In genomic region chr9:69357834-69358233, GRCm38 (mm10) we compare ENCODE assay signal across 9 mouse cellular contexts. TPM values are rescaled to one million over a fixed set of nuclear protein-coding genes. Genes with fewer than 3 reads are reported as not detected.
DNase-seq lines count a peak whose midpoint lies in the region; ATAC-seq lines count a peak whose summit lies in the region.
"Had no signal": no experiment of that assay in that cellular context is flagged by ENCODE, and none has a peak within 500 bp of the region (broad histone marks: within the 10 kb centered on the region; RNA-seq: fewer than 3 reads in every experiment).

No protein-coding gene starts in this region.

- no peak overlapping the region for H3K4me3 ChIP-seq in limb, embryonic 11.5 days (ENCODE audit: low read depth, low read length)
- H3K4me3 ChIP-seq: heart, embryonic 15.5 days had no signal

- no peak overlapping the region for H3K4me2 ChIP-seq in limb, embryonic 11.5 days (ENCODE audit: low read depth, severe bottlenecking)
- H3K4me2 ChIP-seq: heart, embryonic 15.5 days had no signal

- WGBS in limb, embryonic 11.5 days: 40% methylated on average over 3 of the region's 3 CpGs

- H3K9ac ChIP-seq in limb, embryonic 11.5 days (ENCODE audit: low read length): no peak overlapping the region
- H3K9ac ChIP-seq: heart, embryonic 15.5 days had no signal

- H3K9me3 ChIP-seq in limb, embryonic 11.5 days (ENCODE audit: control insufficient read depth, low read length): no peaks in the 10 kb centered on the region
- H3K9me3 ChIP-seq: heart, embryonic 15.5 days had no signal

- no peak overlapping the region for H3K27ac ChIP-seq in limb, embryonic 11.5 days (replicated peaks; ENCODE audit: low read depth, low read length)
- H3K27ac ChIP-seq: heart, embryonic 15.5 days had no signal

- DNase-seq in urinary bladder, postnatal 25 days (ENCODE audit: low spot score): peak; percentile 26
- no peak for DNase-seq in urinary bladder, postnatal 10 days (ENCODE audit: low spot score)
- DNase-seq in adrenal gland, adult 8-10 months: peak; percentile 40
- DNase-seq in embryo, embryonic 11 days: peak; percentile 75
- peak; percentile 82 for DNase-seq in induced T-regulatory cell, adult 2 months (ENCODE audit: low read depth)
- peak; percentile 77 for DNase-seq in limb, embryonic 11.5 days (ENCODE audit: low spot score)
- DNase-seq in retina, postnatal 1 day: peak; percentile 65

- H3K4me1 ChIP-seq in limb, embryonic 11.5 days (ENCODE audit: control insufficient read depth, insufficient read depth, low read length): no peaks in the 10 kb centered on the region
- H3K4me1 ChIP-seq: heart, embryonic 15.5 days had no signal

- H3K36me3 ChIP-seq in limb, embryonic 11.5 days (ENCODE audit: control insufficient read depth, insufficient read depth, low read length): no peaks in the 10 kb centered on the region
- H3K36me3 ChIP-seq: heart, embryonic 15.5 days had no signal

- H3K27me3 ChIP-seq in limb, embryonic 11.5 days (ENCODE audit: control insufficient read depth, insufficient read depth, low read length): peaks cover 2% of the 10 kb centered on the region; the same call in 1 of the 2 replicates
- H3K27me3 ChIP-seq: heart, embryonic 15.5 days had no signal

- no peak for ATAC-seq in limb, embryonic 11.5 days (ENCODE audit: insufficient number of reproducible peaks, low FRiP score, low TSS enrichment, low read depth)
- ATAC-seq in erythroid progenitor cell, adult 5-6 weeks (replicated peaks; ENCODE audit: low FRiP score, poor library complexity, severe bottlenecking): no peak; the same call in 1 of the 2 replicates

RNA-seq across cellular contexts. Expression of gene Ice2, which starts 39.9 kb away (rescaled TPM):
- total RNA-seq in adrenal gland, adult 8-10 months (2022): 10 to 100 TPM; 13.9 to 22.5 (median 18.6) TPM
- 26.3 and 29.4 TPM in 2 replicates for polyA plus RNA-seq in limb, embryonic 11.5 days (2014; fragmentation: Nextera tagmentation; extraction: Ambion mirVana)
- total RNA-seq in erythroid progenitor cell, adult 5-6 weeks (2015; ENCODE audit: low replicate concordance): 4.2 and 15.5 TPM in 2 replicates
- 1.9 and 3.1 TPM in 2 replicates for total RNA-seq in erythroid progenitor cell, adult 5-6 weeks (2017; ENCODE audit: low replicate concordance)
